Mouse (Mus musculus): ENCODE measurements at regions not wholly inside any gene's neighbourhood (a gene's known extent, or its start where the extent isn't known, plus 50 kb on each side); places are given as distances from the start of the nearest gene placed in this dataset.

DNA sequence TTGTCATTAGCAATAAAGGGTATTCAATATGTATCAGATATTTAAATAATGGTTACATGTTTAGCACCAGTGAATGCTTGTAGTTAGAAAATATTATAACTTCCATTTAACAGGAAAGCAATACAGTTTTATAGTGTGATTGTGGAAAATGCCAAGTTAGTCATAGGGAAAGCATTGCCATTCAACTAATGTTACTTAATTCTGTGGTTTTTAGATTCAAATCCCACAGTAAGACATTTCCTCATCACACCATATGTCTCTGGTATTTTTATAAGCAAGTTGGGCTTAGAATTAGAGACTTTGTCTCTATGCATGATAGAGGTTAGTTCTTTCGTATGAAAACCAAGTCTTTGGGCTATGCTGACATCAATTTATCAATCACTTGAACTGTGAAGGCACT lies 133.0 kb downstream of the Prr30 start:
- TF ChIP-seq CTCF (conservative IDR thresholded peaks at IDR 0.05; ENCODE audit: low read length) (no peak), POU5F1 (IDR thresholded peaks at IDR 0.05; ENCODE audit: borderline replicate concordance, low read length) (no peak), NANOG (IDR thresholded peaks at IDR 0.05; ENCODE audit: borderline replicate concordance, low read length) (no peak)

Measured in E14TG2a.4 (cell line).